Mouse (Mus musculus) T-helper 2 cell (primary cell): ENCODE results near the gene Slc35b1.
"Not testable (repeated sequence)": the region's sequence is repeated elsewhere in the genome, so short reads cannot be mapped to it uniquely, and the experiment has no call there.

ENCODE experiments used
- in situ Hi-C: fragments of 300-600 bp; cut with MboI, MseI; formaldehyde crosslinking; loops from one replicate; pipeline ENCODE4 v1.15.1; 2025; ENCODE audit warnings: high pct_unique_total_duplicates

The Slc35b1 gene

GRCm38 (mm10) chr11:95394112-95394511 lies 9.6 kb downstream of the Slc35b1 start:
- in situ Hi-C loops: no loop called here

DNA sequence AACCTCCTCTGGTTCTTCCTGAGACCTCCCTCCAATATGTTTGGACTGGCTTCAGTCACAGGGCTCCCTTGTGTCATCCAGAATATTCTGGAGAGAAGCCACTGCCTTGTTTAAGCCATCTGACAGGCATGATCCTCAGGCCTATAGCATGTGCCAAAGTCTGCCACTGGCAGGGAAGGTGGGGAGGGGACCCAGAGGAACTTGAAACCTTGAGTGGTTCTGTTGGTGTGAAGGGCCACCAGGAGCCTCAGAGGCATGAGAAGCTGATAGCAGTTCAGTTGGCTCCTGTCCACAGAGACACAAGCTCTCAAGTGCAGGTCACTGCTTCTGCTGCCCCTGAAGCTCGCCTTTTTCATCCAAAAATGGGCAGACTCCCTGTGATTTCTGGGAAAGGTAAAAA lies 12.1 kb downstream of the Slc35b1 start:
- in situ Hi-C loops: loop anchor here (5.0 kb wide), 1 partner anchor 126 kb away; no protein-coding TSS in a partner anchor

- in situ Hi-C loops: loop anchor here (5.0 kb wide), 1 partner anchor 124 kb away; no protein-coding TSS in a partner anchor
Measured at GRCm38 (mm10) chr11:95397843-95398835, 13.6 kb downstream of the Slc35b1 start.

DNA sequence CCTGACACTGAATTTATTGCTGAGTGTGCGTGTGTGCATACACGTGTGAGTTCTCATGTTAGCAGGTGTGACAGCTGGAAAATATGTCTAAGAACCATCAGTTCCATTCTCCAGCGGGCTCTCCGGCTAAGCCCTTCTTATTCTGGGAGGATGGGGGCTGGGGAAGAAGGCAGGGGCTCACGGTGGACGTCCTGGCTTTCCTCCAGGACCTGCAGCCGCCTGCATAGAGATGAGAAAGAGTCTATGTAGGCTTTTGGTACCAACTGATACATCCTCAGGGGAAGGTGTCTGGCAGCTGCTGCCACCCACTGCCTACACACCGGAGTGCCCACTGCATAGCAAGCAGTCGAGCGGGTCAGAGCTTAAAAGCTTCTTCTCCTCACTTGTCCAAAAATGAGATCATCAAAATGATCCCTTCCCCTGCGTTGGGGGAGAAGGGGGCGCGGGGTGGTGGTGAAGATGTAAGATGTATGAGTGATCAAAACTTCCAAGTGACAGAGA lies 15.1 kb downstream of the Slc35b1 start:
- in situ Hi-C loops: loop anchor here (5.0 kb wide), 1 partner anchor 123 kb away; no protein-coding TSS in a partner anchor

GRCm38 (mm10) chr11:95401568-95401967 lies 17.1 kb downstream of the Slc35b1 start:
- in situ Hi-C loops: no loop called here

- in situ Hi-C loops: no loop called here
Measured at GRCm38 (mm10) chr11:95402196-95402595, 17.7 kb downstream of the Slc35b1 start.

- in situ Hi-C loops: no loop called here
Measured at GRCm38 (mm10) chr11:95402658-95403101, 18.2 kb downstream of the Slc35b1 start.

- in situ Hi-C loops: no loop called here
Measured at GRCm38 (mm10) chr11:95403382-95404340, 19.2 kb downstream of the Slc35b1 start.

GRCm38 (mm10) chr11:95405771-95406170 lies 21.3 kb downstream of the Slc35b1 start:
- in situ Hi-C loops: no loop called here

DNA sequence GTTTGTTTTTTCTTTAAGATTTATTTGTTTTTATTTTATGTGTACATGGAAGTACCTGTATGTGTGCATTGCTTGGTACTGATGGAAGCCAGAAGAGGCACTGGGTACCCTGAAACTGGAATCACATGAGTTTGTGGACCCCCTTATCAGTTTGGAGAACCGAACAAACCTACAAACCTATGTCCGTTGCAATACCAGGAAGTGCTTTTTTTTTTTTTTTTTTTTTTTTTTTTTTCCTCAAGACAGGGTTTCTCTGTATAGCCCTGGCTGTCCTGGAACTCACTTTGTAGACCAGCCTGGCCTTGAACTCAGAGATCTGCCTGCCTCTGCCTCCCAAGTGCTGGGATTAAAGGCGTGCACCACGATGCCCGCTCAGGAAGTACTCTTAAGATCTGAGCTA lies 21.9 kb downstream of the Slc35b1 start:
- in situ Hi-C loops: not testable (repeated sequence)

DNA sequence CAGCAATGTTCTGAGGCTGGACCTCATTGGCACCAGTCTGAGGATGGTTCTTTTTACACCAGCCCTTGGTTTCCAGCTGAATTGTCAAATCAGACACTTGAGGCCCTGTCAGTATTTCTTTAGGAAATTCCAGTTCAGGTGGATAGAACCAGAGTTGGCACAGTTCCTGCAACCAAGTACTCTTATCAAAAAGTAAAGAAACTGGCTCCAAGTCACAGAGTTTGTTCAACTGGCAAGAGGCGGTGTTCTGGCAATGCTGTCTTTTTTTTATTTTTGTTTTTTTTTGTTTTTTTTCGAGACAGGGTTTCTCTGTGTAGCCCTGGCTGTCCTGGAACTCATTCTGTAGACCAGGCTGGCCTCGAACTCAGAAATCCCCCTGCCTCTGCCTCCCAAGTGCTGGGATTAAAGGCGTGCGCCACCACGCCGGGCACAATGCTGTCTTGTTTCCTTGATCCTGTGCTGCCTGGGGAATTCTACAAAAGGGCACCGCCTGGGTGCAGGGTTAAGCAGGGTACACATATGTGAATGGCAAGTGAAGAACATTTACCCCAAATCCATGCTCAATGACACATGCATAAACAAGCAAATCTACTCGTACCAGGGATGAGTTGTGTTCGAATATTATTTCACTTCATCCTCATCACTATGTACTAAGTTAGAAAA lies 25.1 kb downstream of the Slc35b1 start:
- in situ Hi-C loops: no loop called here

DNA sequence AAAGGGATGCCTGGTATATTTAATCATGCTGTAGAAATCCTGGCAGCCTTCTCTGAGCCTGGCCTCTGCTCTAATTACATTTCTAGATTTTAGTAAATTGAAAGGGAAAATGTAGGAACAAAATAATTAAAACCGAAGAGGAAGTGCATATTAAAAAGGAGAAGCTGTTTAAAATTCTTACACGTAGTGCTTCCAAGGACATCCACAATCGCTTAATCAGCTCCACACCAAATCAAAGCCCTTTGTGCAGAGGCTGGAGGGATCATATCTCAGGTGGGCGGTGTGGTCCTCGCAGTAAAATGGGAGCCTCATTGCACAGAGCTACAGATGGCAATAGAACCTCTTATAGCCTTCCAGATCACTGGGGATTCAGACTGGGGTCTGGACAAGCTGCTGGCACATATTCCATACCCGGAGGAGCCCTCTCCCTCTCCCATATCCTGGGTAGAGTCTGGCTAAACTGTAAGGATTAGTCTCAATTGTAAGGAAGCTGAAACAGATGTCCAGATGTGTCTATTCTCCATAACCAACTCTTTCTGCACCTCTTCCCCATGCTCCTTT lies 27.0 kb downstream of the Slc35b1 start:
- in situ Hi-C loops: no loop called here

DNA sequence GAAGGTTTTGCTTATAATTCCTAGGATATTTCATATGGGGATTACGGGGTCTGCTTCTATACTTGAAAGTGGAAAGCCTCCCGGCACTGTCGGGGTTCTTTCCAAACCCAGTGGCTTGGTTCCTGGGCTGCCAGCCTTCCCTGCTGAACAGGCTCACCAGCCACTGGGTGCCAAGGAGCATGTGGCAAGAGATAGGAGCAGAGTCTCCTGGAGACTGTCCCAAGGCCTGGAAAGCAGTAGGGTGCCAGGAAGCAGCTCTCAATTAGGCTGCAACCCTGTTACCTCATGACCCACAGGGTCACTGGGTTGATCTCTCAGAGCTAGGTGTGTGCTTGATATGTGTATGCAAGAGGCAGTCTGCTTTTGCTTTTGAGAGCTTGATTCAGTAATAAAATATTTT lies 28.1 kb downstream of the Slc35b1 start:
- in situ Hi-C loops: no loop called here

DNA sequence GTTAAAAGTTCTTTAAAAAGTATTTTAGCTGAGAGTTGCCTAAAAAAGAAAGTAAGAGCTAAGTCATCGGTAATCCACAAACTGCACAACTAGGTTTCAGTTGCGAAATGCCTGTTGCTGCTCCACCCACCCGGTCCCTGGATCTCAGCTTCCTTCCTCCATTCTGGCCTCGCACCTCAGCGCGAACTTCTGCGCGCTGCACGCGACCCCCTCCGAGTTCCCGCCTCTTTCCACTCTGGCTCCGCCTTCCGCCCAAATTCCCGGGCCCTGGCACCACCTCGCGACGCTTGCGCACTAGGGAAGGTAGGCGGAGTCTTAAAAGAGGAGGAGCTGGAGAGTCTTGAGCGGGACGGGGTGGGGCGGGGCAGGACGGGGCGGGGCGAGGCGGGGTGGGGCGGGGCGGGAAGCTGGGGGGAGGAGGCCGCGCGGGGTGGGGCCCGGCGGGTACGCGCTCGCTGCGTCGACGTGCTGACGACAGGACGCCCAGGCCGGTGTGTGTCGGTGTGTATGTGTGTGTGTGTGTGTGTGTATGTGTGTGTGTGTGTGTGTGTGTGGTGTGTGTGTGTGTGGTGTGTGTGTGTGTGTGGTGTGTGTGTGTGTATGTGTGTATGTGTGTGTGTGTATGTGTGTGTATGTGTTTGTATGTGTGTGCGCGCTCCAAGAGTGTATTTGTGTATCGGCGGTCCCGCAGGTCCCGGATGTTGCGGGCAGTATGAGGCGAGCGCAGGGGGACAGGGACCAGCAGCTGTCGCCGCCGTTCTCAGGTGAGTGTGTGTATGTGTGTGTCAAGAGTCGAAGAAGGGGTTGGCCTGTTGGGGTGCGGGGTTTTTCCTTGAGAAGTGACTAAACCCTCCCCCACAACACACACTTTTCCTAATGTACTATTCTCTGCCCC lies 29.4 kb downstream of the Slc35b1 start, which contains the start of gene Spop:
Spop (plus strand) TSS at position 440 of the 895 bp plus-strand sequence.
- in situ Hi-C loops: no loop called here

GRCm38 (mm10) chr11:95414536-95415161 lies 30.2 kb downstream of the Slc35b1 start:
- in situ Hi-C loops: no loop called here

GRCm38 (mm10) chr11:95415931-95416330 lies 31.4 kb downstream of the Slc35b1 start:
- in situ Hi-C loops: no loop called here

DNA sequence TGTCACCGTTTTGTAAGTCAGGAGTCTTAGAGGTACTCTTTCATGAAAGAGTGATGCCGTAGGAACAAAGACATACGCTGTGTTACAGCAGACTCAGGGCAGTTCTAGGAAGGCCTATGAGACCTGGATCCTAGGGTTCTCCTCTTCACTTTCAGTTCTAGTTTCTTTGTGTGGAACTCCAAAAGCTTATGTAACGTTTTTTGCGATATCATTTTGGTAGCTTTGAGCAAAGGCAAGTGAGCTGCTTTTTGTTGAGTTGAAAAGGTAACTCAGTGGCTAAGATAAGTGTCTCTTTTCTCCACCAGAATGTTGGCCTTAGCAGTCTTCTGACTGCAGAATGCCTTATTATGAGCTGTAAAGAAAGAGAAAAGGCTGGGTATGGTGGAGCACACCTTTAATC lies 32.8 kb downstream of the Slc35b1 start:
- in situ Hi-C loops: no loop called here

- in situ Hi-C loops: no loop called here
Measured at GRCm38 (mm10) chr11:95420880-95421435, 36.5 kb downstream of the Slc35b1 start.

- in situ Hi-C loops: no loop called here
Measured at GRCm38 (mm10) chr11:95423505-95423904, 39.0 kb downstream of the Slc35b1 start.
